Mouse (Mus musculus): ENCODE results near the gene Heca.

DNA sequence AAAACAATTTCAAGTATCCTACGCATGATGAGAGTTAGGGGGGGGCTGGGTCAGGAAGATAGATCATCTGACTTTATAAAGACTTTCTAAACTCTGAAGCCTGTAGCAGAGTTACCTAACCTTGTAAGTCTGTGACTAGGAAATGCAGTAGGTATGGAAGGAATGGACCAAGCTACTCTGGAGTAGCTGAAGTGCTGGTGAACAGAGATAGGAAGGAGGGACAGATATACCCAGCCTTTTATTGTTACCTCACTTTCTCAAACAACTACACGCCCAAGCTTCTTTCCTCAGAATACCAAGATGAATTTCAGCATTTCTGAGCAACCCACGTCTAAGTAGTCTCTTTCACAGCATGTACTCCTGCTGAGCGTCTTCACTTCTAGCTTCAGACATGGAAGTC lies 26.5 kb downstream of the Heca start:
- no peak for TF ChIP-seq CTCF (IDR thresholded peaks at IDR 0.05; ENCODE audit: extremely low read depth, insufficient read depth, insufficient read length, insufficient replicate concordance)
- TF ChIP-seq POLR2A (IDR thresholded peaks at IDR 0.05; ENCODE audit: low read depth, low read length): no peak

Measured in spleen, adult 2 months (tissue).